Mouse (Mus musculus) kidney, postnatal 0 days (tissue): ENCODE results near the gene Kalrn. TPM values are rescaled to one million over a fixed set of nuclear protein-coding genes. Genes with fewer than 3 reads are reported as not detected.

Experiments used
- ATAC-seq: fragments of 200-750 bp; cut with Nextera tagmentation; replicated peaks from 2 replicates; pipeline ENCODE4 v1.8.0; 2017; ENCODE audit warnings: low read depth, moderate number of reproducible peaks, moderate TSS enrichment, moderate library complexity; ENCODE audit not compliant: low FRiP score
- DNase-seq: peaks from one replicate; pipeline ENCODE4 v3.0.0-alpha.2; 2016; ENCODE audit warnings: low spot score
- H3K27ac ChIP-seq: fragments of 300-500 bp; sonication (generic); 2 replicates; pipeline ENCODE4 v1.5.1; 2014; ENCODE audit warnings: mild to moderate bottlenecking
- H3K27me3 ChIP-seq: fragments of 300-500 bp; sonication (generic); 2 replicates; pipeline ENCODE4 v1.6.1; 2014; ENCODE audit warnings: low read length, mixed read lengths; ENCODE audit not compliant: insufficient read depth
- H3K36me3 ChIP-seq: fragments of 300-500 bp; sonication (generic); 2 replicates; pipeline ENCODE4 v1.6.1; 2014; ENCODE audit warnings: low read length, mixed read lengths; ENCODE audit not compliant: insufficient read depth
- H3K4me1 ChIP-seq: fragments of 300-500 bp; sonication (generic); replicated peaks from 2 replicates; pipeline ENCODE4 v1.6.1; 2014; ENCODE audit warnings: antibody characterized with exemption, low read length, mixed read lengths; ENCODE audit not compliant: insufficient read depth
- H3K4me2 ChIP-seq: fragments of 300-500 bp; sonication (generic); 2 replicates; pipeline ENCODE4 v1.6.1; 2014; ENCODE audit warnings: mild to moderate bottlenecking, low read length, moderate library complexity, mixed read lengths
- H3K4me3 ChIP-seq: fragments of 300-500 bp; sonication (generic); replicated peaks from 2 replicates; pipeline ENCODE4 v1.5.1; 2014; ENCODE audit warnings: low read depth, low read length
- H3K9ac ChIP-seq: fragments of 300-500 bp; sonication (generic); 2 replicates; pipeline ENCODE4 v1.6.1; 2014; ENCODE audit warnings: low read depth, low read length
- H3K9me3 ChIP-seq: fragments of 300-500 bp; sonication (generic); replicated peaks from 2 replicates; pipeline ENCODE4 v1.6.1; 2016; ENCODE audit warnings: low read length, inconsistent platforms, mixed read lengths
- CTCF ChIP-seq: IDR thresholded peaks from 2 replicates; pipeline ENCODE4 v1.5.1; 2016; ENCODE audit warnings: antibody characterized with exemption, low read depth, mild to moderate bottlenecking, moderate library complexity
- WGBS: fragments of 180-500 bp; shearing (Covaris S2); extraction: QIAGEN DNeasy Blood & Tissue Kit; methylation state at CpG from one replicate; pipeline ENCODE4 v1.1.7; 2014; 5-methylcytosine and 5-hydroxymethylcytosine counted together
- polyA plus RNA-seq: library from polyadenylated mRNA; unstranded; fragments of >200 nt; fragmentation: Nextera tagmentation; extraction: Ambion mirVana; gene quantifications from 2 replicates; pipeline ENCODE4 v1.2.1, GENCODE M21; 2015

The Kalrn gene
- polyA plus RNA-seq, 1 experiment from 2014 or later: 20.0 TPM

DNA sequence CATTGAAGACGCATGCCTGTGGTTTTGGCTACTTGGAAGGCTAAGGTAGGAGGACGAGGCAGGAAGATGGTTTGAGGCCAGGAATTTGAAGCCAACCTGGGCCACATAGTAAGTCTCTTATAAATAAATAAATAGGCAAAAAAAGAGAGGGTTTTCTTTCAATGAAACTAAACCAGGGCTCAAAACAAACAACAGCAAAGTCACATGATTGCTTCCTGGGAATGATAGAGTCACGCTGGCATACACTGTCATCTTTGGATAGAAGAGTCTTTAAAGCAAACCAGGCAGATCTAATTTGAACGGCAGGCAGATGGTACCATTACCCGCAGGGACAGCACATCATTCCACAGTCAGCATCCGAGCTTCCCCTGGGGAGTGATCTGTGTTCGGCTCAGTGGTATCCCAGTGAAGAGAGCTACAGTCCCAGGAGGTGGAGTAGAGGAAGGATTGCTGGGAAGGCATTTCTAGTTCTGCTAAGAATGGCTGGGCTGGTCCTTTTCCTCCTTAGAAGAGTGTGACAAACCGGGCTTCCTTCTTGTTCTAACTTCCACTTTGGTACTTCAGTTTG lies 483.7 kb downstream of the Kalrn start:
- ATAC-seq: no peak
- no peak overlapping the region for H3K4me3 ChIP-seq
- no peak for TF ChIP-seq CTCF
- DNase-seq: no peak
- H3K4me1 ChIP-seq: peaks cover 6% of the 10 kb centered on the region; the same call in 1 of the 2 replicates
- no peaks in the 10 kb centered on the region for H3K36me3 ChIP-seq
- no peak overlapping the region for H3K27ac ChIP-seq
- no peak overlapping the region for H3K4me2 ChIP-seq
- WGBS: 52% methylated on average over 8 of the region's 8 CpGs
- H3K9me3 ChIP-seq: no peaks in the 10 kb centered on the region
- H3K9ac ChIP-seq: no peak overlapping the region
- no peaks in the 10 kb centered on the region for H3K27me3 ChIP-seq

DNA sequence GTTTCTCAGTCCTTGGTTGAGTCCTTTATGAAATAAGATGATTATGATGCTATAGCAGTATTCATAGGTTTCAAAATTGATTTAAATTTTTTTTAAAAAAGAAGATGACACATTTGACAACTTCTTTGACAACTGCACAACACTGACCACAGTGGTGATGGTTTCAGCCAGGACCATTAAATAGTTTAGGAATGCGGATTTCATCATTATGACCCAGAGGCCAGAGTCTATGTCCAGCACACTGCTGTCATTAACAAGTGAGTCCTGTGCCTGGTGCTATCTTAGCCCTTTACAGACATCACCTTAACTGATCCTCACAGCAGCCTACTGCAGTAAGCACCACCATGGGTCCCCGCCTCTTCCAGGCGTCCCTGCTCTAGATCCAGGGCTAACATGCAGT lies 484.3 kb downstream of the Kalrn start:
- no peak overlapping the region for H3K4me2 ChIP-seq
- ATAC-seq: no peak
- no peaks in the 10 kb centered on the region for H3K27me3 ChIP-seq

DNA sequence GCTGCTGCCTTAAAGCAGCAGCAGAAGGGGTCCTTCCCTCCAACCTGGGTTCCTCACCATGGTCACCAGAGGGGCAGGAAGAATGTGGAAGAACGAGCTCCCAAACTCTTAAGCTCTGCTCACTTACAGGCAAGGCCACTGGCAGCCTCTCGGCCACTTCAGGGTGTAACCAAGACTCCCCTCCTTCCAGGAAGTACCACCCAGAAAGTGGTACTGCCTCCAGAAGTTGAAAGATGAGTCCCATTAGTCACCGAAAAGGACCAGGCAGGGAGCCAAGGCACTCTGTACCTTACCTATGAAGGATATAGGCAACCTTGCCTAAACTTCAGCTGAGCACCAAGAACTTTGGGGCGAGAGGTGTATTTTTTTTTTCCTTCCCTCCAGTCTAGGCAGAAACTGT lies 485.0 kb downstream of the Kalrn start:
- H3K27me3 ChIP-seq: no peaks in the 10 kb centered on the region
- DNase-seq (no peak), ATAC-seq (no peak)
- H3K9ac ChIP-seq: no peak overlapping the region
- H3K4me2 ChIP-seq: no peak overlapping the region
- no peaks in the 10 kb centered on the region for H3K4me1 ChIP-seq
- no peaks in the 10 kb centered on the region for H3K36me3 ChIP-seq
- H3K4me3 ChIP-seq: no peak overlapping the region
- no peak for TF ChIP-seq CTCF
- 58% methylated on average over 4 of the region's 4 CpGs for WGBS
- H3K9me3 ChIP-seq: no peaks in the 10 kb centered on the region
- no peak overlapping the region for H3K27ac ChIP-seq

More for the DNA sequence above, 484.3 kb downstream of the Kalrn start:
- TF ChIP-seq CTCF: no peak
- peaks cover 2% of the 10 kb centered on the region; the same call in 1 of the 2 replicates for H3K4me1 ChIP-seq
- no peak overlapping the region for H3K9ac ChIP-seq
- WGBS: 86% methylated on average over 3 of the region's 3 CpGs
- H3K27ac ChIP-seq: no peak overlapping the region
- H3K9me3 ChIP-seq: no peaks in the 10 kb centered on the region
- DNase-seq: no peak
- H3K36me3 ChIP-seq: no peaks in the 10 kb centered on the region
- H3K4me3 ChIP-seq: no peak overlapping the region

DNA sequence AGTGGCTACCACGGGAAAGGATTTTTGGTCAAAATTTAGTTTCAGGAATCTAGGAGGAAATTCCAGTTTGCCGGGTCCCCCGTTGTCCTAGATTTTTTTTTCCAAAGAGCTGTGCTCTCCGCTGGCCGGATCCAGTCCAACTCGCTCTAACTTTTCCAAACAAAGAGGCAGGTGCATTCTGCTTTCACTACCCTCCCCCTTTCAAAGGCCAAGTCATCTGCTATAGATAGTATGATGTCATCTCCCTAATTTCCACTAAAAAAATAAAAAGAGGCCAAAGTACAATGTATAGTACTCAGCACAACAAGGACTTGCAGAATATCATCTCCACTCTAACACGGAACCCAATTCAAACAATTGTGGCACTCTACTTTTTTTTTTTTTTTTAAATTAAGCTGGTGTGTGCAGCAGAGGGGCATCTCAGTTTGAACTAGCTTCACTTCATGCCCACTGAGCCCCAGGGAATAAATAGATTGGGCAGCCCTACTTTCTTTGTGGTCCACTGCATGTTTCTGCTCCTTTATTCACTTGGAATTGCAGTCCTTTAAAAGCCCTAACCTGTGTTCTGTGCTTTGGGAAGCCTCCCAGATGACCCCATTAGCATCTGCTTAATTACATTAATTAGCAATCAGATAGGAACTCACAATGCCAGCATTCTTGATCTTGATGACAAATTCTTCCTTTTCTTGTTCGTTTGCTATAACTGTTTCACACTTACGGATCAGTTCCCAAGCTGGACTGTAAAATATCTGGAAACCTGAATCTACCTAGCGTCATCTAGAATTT lies 489.0 kb downstream of the Kalrn start:
- no peak for DNase-seq
- 86% methylated on average over 10 of the region's 10 CpGs for WGBS

DNA sequence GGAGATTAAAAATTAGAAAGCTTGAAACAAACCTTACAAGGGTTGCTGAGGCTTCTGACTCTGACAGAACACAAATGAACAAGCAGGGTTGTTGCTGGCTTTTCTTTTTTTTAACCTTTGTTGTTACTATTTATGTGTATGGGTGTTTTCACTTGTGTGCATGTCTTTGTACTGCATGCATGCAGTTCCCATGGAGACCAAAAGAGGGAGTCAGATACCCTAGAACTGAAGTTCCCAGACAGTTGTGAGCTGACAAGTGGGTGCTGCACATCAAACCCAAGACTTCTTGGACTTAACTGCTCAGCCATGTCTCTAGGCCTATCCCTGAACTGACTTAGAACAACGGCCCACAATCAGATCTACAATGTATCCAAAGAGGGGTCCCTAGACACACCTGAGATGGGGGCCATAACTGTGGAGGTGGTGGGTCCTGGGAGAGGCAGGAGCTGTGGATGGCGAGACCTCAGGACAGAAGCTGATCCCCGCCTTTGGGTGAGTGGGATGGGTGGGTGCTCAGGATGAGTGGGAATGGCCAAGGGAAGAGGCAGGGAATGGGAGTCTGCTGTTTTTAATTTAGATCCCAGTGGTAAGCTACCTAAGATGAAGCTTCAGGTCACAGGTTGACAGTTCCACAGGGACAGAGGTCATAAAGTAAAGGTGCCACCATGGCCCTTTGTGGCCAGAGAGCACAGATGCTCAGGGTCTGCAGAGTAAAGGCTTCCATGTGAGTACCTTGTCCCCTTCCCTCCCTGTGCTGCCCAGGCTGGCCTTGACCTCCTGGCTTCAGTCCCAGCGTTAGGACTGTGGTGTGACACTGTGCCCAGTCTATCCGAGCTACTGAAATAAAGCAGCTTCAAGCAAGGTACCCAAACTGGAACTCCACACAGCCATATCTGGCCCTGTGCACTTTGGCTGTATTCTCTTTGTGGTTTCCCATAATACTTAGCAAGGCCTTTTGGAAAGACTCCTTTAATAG lies 490.6 kb downstream of the Kalrn start:
- no peak overlapping the region for H3K4me3 ChIP-seq
- no peaks in the 10 kb centered on the region for H3K36me3 ChIP-seq
- 89% methylated on average over 5 of the region's 5 CpGs for WGBS

More for the DNA sequence above, 489.0 kb downstream of the Kalrn start:
- no peak overlapping the region for H3K4me2 ChIP-seq
- ATAC-seq: no peak
- no peak overlapping the region for H3K4me3 ChIP-seq
- H3K36me3 ChIP-seq: no peaks in the 10 kb centered on the region
- no peak for TF ChIP-seq CTCF
- no peaks in the 10 kb centered on the region for H3K27me3 ChIP-seq
- H3K4me1 ChIP-seq: peaks cover 14% of the 10 kb centered on the region
- H3K9ac ChIP-seq: no peak overlapping the region
- H3K27ac ChIP-seq: no peak overlapping the region
- H3K9me3 ChIP-seq: no peaks in the 10 kb centered on the region

More for the DNA sequence above, 490.6 kb downstream of the Kalrn start:
- ATAC-seq (no peak), DNase-seq (no peak)
- Histone ChIP-seq H3K4me2 (no peak overlapping the region), H3K27me3 (no peaks in the 10 kb centered on the region), H3K4me1 (peaks cover 14% of the 10 kb centered on the region), H3K9ac (no peak overlapping the region), H3K27ac (peak overlapping the region; percentile 60), H3K9me3 (no peaks in the 10 kb centered on the region)
- TF ChIP-seq CTCF: peak; percentile 37; the same call in 1 of the 2 replicates
